In genomic region chr19:32227175-32227574, GRCm38 (mm10) we compare ENCODE assay signal across 9 mouse cellular contexts.
"Had no signal": no experiment of that assay in that cellular context is flagged by ENCODE, and none has a peak within 500 bp of the region (broad histone marks: within the 10 kb centered on the region; RNA-seq: fewer than 3 reads in every experiment).

No protein-coding gene starts in this region.

- DNase-seq: kidney, adult 18-20 months; kidney, postnatal 36 days; left cerebral cortex, postnatal 4 days; lung, adult 18-20 months; right cerebral cortex, postnatal 14 days had no signal

- H3K4me1 ChIP-seq: intestine, embryonic 15.5 days; midbrain, embryonic 13.5 days had no signal

- H3K27ac ChIP-seq: intestine, embryonic 15.5 days; kidney, embryonic 15.5 days; limb, embryonic 13.5 days; midbrain, embryonic 13.5 days had no signal

- H3K27me3 ChIP-seq: intestine, embryonic 15.5 days; kidney, embryonic 15.5 days; limb, embryonic 13.5 days; midbrain, embryonic 13.5 days had no signal

- H3K4me2 ChIP-seq: intestine, embryonic 15.5 days; kidney, embryonic 15.5 days; limb, embryonic 13.5 days; midbrain, embryonic 13.5 days had no signal

- H3K4me3 ChIP-seq: intestine, embryonic 15.5 days; kidney, embryonic 15.5 days; limb, embryonic 13.5 days; midbrain, embryonic 13.5 days had no signal

- ATAC-seq: intestine, embryonic 15.5 days; midbrain, embryonic 13.5 days had no signal

- H3K36me3 ChIP-seq: intestine, embryonic 15.5 days had no signal

- H3K9ac ChIP-seq: intestine, embryonic 15.5 days; kidney, embryonic 15.5 days; limb, embryonic 13.5 days; midbrain, embryonic 13.5 days had no signal

- H3K9me3 ChIP-seq: intestine, embryonic 15.5 days; kidney, embryonic 15.5 days; limb, embryonic 13.5 days; midbrain, embryonic 13.5 days had no signal
